Mouse (Mus musculus): ENCODE data around the gene Pde4c. TPM values are rescaled to one million over a fixed set of nuclear protein-coding genes. Genes with fewer than 3 reads are reported as not detected.

Gene Pde4c
- total and polyA plus RNA-seq, 2 experiments from 2014 or later, result 0.26 to 0.31 TPM

DNA sequence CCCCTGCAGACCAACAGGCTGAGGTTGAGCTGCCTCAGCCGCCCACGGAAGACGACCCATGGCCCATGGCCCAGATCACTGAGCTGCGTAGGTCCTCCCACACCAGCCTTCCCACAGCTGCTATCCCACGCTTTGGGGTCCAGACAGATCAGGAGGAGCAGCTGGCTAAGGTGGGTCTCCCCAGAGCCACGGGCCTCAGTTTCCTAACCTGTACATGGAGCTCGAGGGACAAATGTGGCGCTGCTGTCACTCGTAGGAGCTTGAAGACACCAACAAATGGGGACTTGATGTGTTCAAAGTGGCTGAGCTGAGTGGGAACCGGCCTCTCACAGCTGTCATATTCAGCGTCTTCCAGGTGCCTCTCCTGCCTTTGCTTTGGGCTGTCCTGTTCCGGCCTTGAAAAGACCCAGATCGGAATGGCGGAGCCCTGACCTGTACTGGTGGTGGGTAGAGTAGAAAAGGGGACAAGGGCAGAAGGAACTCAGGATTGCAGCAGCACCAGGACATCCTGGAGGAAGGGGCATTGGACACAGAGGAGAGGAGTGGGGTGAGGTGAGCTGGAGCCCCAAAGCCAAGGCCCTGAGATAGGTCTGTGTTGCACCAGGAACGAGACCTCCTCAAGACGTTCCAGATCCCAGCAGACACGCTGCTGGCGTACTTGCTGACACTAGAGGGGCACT lies 23.8 kb downstream of the Pde4c start:
- no peaks in the 10 kb centered on the region for H3K9me3 ChIP-seq (ENCODE audit: low read length)
- H3K27ac ChIP-seq, result no peak overlapping the region
- H3K9ac ChIP-seq (replicated peaks; ENCODE audit: low read length), result no peak overlapping the region
- peaks cover 7% of the 10 kb centered on the region for H3K4me1 ChIP-seq (ENCODE audit: insufficient read depth, low read length)
- H3K27me3 ChIP-seq (ENCODE audit: insufficient read depth, low read length), result peaks cover 43% of the 10 kb centered on the region
- TF ChIP-seq CTCF (IDR thresholded peaks at IDR 0.05; ENCODE audit: low read depth), result no peak
- H3K4me2 ChIP-seq (ENCODE audit: low read depth, low read length), result no peak overlapping the region
- 79% methylated on average over 18 of the region's 18 CpGs for WGBS
- H3K36me3 ChIP-seq (ENCODE audit: insufficient read depth, low read length), result no peaks in the 10 kb centered on the region
- no peak overlapping the region for H3K4me3 ChIP-seq (ENCODE audit: low read length)
- ATAC-seq (no peak), DNase-seq (ENCODE audit: low spot score) (no peak)

DNA sequence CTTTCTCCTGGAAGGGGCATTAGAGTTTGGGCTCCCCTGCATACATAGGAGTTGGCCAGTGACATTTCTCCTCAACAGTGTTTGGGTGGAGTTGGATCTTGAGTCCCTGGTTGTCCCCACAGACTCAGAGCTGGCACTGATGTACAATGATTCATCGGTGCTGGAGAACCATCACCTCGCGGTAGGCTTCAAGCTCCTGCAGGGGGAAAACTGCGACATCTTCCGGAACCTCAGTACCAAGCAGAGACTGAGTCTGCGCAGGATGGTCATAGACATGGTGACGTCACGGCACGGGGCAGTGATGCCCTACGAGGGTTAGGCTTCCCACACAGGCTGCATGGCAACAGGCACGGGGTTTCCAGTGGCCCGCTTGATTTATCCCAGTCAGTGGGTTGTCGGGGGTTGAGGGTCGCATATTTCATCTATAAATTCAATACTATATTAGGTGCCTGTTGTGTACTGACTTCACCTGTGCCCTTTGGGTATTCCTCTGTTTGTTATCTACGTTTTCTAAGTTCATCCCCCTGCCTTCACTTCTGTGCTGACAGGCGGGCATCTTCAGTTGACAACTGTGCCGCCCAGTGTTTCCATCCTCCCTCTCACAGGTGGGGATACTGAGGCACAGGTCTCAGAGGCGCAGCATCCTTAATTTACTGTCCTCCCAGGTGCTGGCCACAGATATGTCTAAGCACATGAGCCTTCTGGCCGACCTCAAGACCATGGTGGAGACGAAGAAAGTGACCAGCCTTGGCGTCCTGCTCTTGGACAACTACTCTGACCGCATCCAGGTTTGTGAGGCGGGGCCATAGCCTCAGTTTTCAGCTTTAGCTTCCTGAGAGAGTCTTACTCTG lies 25.0 kb downstream of the Pde4c start:
- no peaks in the 10 kb centered on the region for H3K36me3 ChIP-seq (ENCODE audit: insufficient read depth, low read length)
- H3K27ac ChIP-seq, result no peak overlapping the region
- DNase-seq (ENCODE audit: low spot score), result no peak
- 85% methylated on average over 23 of the region's 23 CpGs for WGBS
- H3K9ac ChIP-seq (replicated peaks; ENCODE audit: low read length), result no peak overlapping the region
- no peak for TF ChIP-seq CTCF (IDR thresholded peaks at IDR 0.05; ENCODE audit: low read depth)
- H3K4me2 ChIP-seq (ENCODE audit: low read depth, low read length), result no peak overlapping the region
- no peaks in the 10 kb centered on the region for H3K9me3 ChIP-seq (ENCODE audit: low read length)
- peaks cover under 1% of the 10 kb centered on the region for H3K4me1 ChIP-seq (ENCODE audit: insufficient read depth, low read length)
- H3K27me3 ChIP-seq (ENCODE audit: insufficient read depth, low read length), result peaks cover 32% of the 10 kb centered on the region
- no peak for ATAC-seq
- H3K4me3 ChIP-seq (ENCODE audit: low read length), result no peak overlapping the region

DNA sequence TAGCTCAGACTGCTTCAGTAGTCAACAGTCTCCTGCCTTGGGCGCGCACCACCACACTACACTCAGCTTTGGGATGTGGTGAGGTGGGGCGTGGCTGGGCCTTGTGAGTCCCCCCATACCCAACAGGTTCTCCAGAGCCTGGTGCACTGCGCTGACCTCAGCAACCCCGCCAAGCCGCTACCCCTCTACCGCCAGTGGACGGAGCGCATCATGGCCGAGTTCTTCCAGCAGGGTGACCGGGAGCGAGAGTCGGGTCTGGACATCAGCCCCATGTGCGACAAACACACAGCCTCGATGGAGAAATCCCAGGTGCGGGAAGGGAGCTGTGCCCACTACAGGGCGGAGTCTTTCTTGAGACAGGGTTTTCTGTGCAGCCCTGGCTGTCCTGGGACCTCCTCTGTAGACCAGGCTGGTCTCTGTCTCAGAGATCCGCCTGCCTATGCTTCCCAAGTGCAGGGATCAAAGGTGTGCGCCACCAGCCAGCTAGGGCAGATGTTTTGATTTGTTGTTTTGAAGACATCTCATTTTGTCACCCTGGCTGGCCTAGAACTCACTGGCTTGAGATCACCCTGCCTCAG lies 25.7 kb downstream of the Pde4c start:
- H3K27ac ChIP-seq, result no peak overlapping the region
- no peaks in the 10 kb centered on the region; the same call in 1 of the 2 replicates for H3K4me1 ChIP-seq (ENCODE audit: insufficient read depth, low read length)
- H3K9me3 ChIP-seq (ENCODE audit: low read length), result no peaks in the 10 kb centered on the region
- no peak overlapping the region for H3K9ac ChIP-seq (replicated peaks; ENCODE audit: low read length)
- peaks cover 25% of the 10 kb centered on the region for H3K27me3 ChIP-seq (ENCODE audit: insufficient read depth, low read length)
- no peak for DNase-seq (ENCODE audit: low spot score)
- H3K4me3 ChIP-seq (ENCODE audit: low read length), result no peak overlapping the region
- no peak for TF ChIP-seq CTCF (IDR thresholded peaks at IDR 0.05; ENCODE audit: low read depth)
- no peaks in the 10 kb centered on the region for H3K36me3 ChIP-seq (ENCODE audit: insufficient read depth, low read length)
- WGBS, result 85% methylated on average over 19 of the region's 19 CpGs
- ATAC-seq, result no peak
- no peak overlapping the region for H3K4me2 ChIP-seq (ENCODE audit: low read depth, low read length)

DNA sequence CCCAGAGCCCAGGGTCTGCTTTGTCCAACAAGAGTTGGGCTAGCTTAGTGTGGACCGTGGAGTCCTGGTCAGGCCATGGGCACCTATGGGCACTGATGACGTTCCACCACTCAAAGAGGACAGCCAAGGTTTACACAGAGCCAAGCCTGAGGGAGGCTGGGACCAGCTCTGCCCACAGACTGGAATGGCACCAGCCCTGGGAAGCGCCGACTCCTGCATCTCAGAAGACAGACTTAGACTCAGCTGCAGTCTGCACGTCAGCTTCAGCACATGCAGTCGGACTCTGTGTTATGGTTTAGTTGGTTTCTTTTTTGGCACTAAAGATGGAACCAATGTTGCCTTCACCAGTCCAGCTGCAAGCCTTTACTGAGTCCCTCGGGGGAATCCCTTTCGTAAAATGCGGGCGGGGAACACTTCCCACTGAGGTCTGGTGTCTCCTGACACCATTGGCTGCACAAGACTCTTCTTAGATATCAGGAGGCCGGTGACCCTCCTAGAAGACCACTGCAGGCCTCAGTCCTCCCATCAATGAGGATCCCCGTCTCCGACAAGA lies 26.7 kb downstream of the Pde4c start:
- DNase-seq (ENCODE audit: low spot score), result no peak

DNA sequence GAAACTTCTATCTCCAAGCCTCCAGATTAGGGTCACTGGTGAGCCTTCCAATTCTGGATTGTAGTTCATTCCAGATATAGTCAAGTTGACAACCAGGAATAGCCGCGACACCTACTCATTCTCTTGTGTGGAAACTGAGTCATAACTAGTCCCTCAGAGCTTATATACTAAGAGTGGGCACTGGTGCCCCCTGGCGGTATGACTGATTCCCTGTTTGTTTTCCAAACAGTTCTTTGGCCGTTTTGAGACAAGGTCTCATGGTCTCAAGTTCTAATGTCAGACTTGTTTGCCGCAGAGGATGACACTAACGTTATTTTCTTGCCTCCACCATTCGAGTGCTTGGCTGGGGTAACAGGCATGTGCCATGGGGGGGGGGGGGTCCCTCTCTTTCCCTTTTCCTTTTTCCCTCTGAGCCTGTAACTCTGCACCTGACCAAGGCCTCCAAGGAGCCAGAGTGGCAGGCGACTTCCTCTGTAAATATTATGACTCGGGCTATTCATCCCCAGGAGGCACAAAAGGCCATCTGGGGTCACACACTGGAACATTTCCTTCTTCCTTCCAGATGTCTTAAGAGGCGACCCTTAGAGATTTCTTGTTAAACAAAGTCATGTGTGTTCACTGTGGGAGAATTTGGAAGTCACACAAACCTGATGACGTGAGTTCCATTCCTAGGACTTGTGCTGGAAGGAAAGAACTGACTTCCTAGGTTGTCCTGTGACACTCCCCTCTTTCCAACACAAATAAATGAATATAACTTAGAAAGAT lies 28.7 kb downstream of the Pde4c start:
- H3K4me1 ChIP-seq (ENCODE audit: insufficient read depth, low read length), result peaks cover 8% of the 10 kb centered on the region
- H3K27me3 ChIP-seq (ENCODE audit: insufficient read depth, low read length), result peaks cover 4% of the 10 kb centered on the region; the same call in 1 of the 2 replicates
- H3K4me2 ChIP-seq (ENCODE audit: low read depth, low read length), result no peak overlapping the region
- H3K9me3 ChIP-seq (ENCODE audit: low read length), result no peaks in the 10 kb centered on the region
- WGBS, result 37% methylated on average over 11 of the region's 11 CpGs
- H3K36me3 ChIP-seq (ENCODE audit: insufficient read depth, low read length), result peaks cover 13% of the 10 kb centered on the region
- DNase-seq (ENCODE audit: low spot score), result peak; percentile 79
- no peak overlapping the region for H3K4me3 ChIP-seq (ENCODE audit: low read length)
- TF ChIP-seq CTCF (IDR thresholded peaks at IDR 0.05; ENCODE audit: low read depth), result peak; percentile 77
- ATAC-seq, result no peak
- H3K27ac ChIP-seq, result peak overlapping the region; percentile 96; the same call in 1 of the 2 replicates
- no peak overlapping the region for H3K9ac ChIP-seq (replicated peaks; ENCODE audit: low read length)

More for the DNA sequence above, 26.7 kb downstream of the Pde4c start:
- no peaks in the 10 kb centered on the region; the same call in 1 of the 2 replicates for H3K4me1 ChIP-seq (ENCODE audit: insufficient read depth, low read length)
- no peaks in the 10 kb centered on the region for H3K9me3 ChIP-seq (ENCODE audit: low read length)
- no peak for TF ChIP-seq CTCF (IDR thresholded peaks at IDR 0.05; ENCODE audit: low read depth)
- no peak overlapping the region for H3K4me2 ChIP-seq (ENCODE audit: low read depth, low read length)
- H3K27ac ChIP-seq, result no peak overlapping the region
- H3K9ac ChIP-seq (replicated peaks; ENCODE audit: low read length), result no peak overlapping the region
- no peak overlapping the region for H3K4me3 ChIP-seq (ENCODE audit: low read length)
- no peak for ATAC-seq
- peaks cover 15% of the 10 kb centered on the region for H3K27me3 ChIP-seq (ENCODE audit: insufficient read depth, low read length)
- WGBS, result 86% methylated on average over 13 of the region's 13 CpGs
- H3K36me3 ChIP-seq (ENCODE audit: insufficient read depth, low read length), result no peaks in the 10 kb centered on the region

DNA sequence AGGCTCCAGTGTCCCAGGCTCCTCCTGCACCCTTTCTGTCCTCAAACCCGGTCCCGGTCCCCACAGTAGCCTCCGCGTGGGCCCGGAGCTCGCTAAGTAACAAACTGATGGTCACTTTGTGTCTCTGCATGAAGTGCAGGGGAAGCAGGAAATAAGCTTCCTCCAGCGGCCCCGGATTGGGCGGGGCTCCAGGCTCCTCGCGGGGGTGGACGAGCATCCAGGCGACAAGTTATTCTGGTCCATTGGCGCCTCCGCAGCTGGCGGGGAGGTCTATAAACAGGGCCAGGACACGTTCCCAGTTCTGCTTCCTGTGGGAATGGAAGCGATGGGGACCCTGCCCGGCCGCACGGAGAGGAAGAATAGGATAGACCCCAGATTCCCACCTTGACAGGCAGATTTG lies 29.6 kb downstream of the Pde4c start:
- DNase-seq (ENCODE audit: low spot score) (peak; percentile 36), ATAC-seq (no peak)
- TF ChIP-seq CTCF (IDR thresholded peaks at IDR 0.05; ENCODE audit: low read depth), result no peak
- Histone ChIP-seq H3K9ac (replicated peaks; ENCODE audit: low read length) (0 out of 2 replicates have a peak overlapping the region, but pooled peaks have one; percentile 9), H3K4me3 (ENCODE audit: low read length) (no peak overlapping the region), H3K9me3 (ENCODE audit: low read length) (no peaks in the 10 kb centered on the region), H3K4me1 (ENCODE audit: insufficient read depth, low read length) (peaks cover 8% of the 10 kb centered on the region), H3K27me3 (ENCODE audit: insufficient read depth, low read length) (no peaks in the 10 kb centered on the region), H3K27ac (peak overlapping the region; percentile 96), H3K36me3 (ENCODE audit: insufficient read depth, low read length) (peaks cover 20% of the 10 kb centered on the region), H3K4me2 (ENCODE audit: low read depth, low read length) (0 out of 2 replicates have a peak overlapping the region, but pooled peaks have one; percentile 16)
- 25% methylated on average over 21 of the region's 21 CpGs for WGBS
